Mouse (Mus musculus) frontal cortex, adult 2 months (tissue): ENCODE measurements at regions not wholly inside any gene's neighbourhood (a gene's known extent, or its start where the extent isn't known, plus 50 kb on each side); places are given as distances from the start of the nearest gene placed in this dataset.

Source experiments
- DNase-seq, 2 experiments: peaks; one replicate each; pipeline ENCODE4 v3.0.0; 2022; ENCODE audit warnings: low spot score in 1 of 2; ENCODE audit errors: extremely low spot score in 1 of 2

DNA sequence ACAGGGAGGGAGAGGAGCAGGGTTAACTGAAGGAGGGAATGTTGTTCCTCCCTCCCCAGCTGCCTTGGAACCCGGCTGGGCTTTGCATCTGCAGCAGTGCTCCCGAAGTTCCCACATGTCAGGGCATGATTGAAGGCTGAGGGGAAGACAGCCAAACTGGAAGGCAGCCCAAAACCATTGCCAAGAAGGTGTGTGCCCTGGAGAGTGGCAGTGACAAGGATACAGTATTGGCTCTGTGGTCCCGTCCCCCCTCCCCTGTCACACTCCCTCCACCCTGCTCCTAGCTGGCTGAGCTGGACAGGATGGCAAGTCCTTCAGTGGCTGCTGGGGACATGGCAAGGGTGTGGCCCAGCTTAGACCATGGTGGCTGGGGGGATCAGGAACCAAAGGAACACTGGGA lies 79.1 kb downstream of the Cyp26b1 start:
- DNase-seq, result no peak

DNA sequence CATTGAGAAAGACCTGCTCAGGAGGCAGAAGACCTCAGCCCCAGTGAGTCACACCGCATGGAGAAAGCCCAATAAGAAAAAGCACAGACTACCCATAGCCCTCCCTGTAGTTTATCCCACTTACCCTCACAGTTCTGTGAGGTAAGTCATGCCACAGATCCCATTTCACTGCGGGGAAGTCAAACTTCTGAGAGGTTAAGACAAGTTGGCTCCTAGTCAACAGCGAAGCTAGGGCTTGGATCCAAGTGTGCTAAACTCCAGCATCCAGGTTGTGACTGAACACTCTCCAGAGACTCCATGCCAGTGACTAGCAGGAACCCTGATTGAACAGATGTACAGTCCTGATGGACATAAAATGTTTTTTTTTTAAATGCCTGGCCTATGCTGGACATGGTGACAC lies 85.1 kb downstream of the Cyp26b1 start:
- DNase-seq, result no peak

GRCm38 (mm10) chr6:84506675-84507074 lies 87.0 kb downstream of the Cyp26b1 start:
- DNase-seq, result no peak

DNA sequence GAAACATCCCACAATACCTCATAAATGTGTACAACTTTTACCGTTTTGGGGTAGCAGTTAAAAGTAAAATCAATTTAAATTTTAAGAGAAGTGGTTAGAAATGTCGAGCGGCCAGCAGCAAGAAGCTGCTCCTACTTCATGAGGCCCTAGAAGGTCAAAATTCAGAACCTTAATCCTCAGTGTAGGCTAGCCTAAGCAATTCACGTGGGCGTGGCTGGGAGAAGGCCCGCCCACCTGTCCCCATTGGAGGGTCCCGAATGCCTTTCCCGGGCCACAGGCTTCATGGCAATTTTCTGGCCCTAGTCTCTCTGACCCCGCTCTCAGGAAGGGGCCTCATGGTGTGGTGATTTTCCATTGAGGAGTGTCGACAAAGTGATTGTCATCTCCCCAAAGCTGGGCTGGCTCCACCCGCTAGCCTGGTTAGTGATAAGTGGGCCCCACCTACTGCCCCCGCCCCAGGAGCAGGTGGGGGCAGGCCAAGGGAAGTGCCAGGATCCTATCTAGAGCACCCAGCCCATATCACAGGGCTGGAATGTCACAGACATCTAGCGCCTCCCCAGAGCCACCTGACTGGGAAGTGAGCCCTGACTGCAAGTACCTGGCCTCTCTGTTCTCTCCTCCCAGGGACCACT lies 93.3 kb downstream of the Cyp26b1 start:
- DNase-seq, result no peak

DNA sequence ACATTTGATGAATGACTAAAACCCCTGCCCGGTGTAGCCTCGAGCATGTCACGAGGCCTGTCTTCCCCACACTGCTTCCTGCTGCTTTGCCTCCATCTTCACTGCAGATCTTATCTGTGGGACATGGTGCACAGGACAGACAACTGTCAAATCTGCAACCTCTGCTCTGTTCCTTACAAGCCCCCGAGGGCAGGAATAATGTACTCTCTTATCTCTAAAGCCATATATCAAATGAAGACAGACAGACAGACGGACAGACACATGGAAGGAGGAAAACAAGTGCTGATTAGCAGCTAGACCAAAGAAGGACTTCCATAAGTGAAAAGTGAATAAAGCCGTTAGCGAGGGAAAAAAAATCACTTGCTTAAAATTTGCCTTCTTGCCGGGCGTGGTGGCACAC lies 95.6 kb downstream of the Cyp26b1 start:
- no peak for DNase-seq

GRCm38 (mm10) chr6:84493676-84494075 lies 100.0 kb downstream of the Cyp26b1 start:
- DNase-seq, result no peak

DNA sequence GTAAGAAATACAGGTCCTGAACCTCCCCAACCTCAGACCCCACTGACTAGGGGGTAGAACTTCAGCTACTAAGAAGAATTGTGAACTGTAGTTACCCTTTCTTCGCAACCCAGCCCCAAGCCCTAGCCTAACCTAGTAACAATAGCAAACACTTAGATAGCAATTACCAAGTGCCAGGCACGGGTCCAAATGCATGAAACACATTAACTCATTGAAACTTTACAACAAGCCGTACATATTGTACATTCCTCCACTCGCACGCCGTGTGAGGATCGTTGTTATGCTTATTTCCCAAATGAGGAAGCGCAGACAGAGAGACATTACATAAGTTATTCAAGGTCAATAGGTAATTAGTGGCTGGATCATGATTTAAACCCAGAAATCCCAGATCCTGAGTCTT lies 100.5 kb downstream of the Cyp26b1 start:
- no peak for DNase-seq

DNA sequence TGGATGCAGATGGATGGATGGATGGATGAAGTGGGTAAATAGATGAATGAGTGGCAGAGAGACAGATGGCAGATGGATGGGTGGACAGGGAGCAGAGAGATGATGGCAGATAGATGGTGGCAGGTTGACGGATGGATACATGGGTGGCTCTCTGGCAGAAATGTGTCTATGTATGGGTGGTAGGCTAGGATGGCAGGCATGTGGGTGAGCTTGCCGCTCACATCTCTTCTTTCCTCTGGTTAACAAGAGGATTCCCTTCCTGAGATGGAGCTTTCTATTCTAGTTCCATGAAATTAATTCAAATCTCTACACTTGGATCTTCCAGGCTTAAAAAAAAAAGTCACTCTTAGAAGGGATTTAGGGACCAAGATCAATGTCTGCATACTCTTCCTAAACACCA lies 101.1 kb downstream of the Cyp26b1 start:
- peak in 1 of 2 experiments; percentile 7 for DNase-seq

DNA sequence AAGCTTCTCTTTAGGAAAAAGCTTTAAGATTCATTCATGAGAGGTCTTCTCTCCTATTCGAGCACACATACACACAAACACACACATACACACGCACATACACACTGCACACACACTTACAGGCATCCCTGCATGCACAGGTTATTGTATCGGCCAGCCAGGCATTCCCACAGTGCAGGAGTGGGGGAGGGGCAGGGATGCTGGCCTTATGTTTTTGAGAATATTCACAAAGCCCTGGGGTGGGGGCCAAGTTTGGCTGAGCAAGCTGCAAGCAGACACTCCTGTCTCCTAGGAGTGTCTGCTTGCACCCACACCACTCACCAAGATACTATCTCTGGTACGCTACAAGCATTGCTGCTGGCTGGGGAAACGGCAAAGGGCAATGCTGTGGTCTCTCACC lies 102.6 kb downstream of the Cyp26b1 start:
- no peak for DNase-seq

DNA sequence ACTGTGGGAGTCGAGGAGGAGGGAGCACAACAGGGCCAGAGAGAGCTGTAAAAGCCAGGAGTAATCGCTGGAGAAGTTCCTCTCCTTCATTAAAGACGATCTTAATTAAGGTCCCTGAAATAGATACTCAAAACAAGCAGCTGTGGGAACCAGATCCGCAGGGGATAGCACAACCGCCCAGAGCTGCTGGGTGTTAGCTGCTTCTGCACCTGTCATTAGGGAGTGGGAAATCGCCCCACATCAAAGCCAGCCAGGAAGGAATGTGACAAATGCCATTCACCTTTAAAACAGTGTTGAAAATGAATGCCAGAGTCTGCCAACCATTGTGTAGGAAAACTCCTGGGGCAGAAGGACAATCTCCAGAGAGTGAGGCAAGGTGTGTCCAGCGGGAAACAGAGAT lies 112.5 kb downstream of the Cyp26b1 start:
- DNase-seq, result no peak

DNA sequence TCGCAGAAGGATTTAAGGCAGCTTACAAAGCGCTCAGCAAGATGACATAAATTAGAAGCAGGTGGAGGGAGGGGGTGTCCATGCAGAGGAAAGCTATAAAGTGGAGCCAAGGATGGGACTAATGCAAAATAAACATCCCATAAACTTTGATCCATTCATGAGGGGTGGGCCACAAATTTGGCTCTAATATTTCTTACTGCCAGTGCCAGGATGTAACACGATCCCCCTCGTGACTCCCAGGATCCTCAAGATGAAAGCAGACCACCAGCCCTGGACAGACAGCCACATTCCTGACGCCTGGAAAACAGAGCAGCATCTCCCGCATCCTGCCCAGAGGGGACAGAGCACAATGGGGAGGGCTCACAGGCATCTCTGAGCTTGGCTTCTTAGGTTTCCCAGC lies 116.6 kb downstream of the Cyp26b1 start:
- DNase-seq, result no peak

DNA sequence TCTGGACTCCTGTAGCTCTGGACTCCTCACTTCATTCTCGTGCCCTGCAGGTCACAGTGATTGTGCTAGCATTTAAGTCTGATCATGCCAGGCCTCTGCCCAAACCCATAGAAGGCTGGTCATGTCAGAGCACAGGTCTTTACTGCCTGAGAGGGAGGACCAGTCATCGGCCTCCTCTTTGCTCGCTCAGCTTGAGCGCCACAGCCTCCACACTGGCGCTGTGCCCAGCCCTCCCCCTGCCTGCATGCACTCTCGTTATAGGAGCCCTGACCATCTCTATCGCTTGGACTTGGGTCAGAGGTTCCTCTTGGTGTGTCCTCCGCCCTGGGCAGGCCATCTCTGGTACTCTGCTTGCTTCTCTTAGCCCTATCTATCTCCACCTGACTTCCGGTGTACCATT lies 117.2 kb downstream of the Cyp26b1 start:
- DNase-seq, result no peak

- no peak for DNase-seq
These were observed 118.9 kb downstream of the Cyp26b1 start for GRCm38 (mm10) chr6:84474835-84475234.

GRCm38 (mm10) chr6:84473171-84473570 lies 120.5 kb downstream of the Cyp26b1 start:
- no peak for DNase-seq

DNA sequence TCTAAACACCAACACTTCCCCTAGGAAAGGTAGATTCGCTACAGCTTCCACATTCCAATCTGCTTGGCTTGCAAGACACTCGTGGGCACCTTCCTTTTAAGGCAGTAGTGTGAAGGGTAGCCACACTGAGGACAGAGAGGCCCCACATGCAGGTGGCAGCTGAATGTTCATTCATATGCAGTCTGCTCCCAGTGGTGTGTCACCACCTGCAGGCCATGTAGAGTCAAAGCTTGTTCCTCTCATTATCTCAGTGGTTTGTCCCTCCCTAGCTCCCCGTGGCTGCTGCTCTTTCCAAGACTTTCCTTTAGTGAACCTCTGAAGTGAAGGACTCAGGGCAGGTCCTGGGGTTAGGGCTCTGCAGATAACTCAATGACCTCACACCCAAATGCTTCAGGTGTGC lies 121.4 kb downstream of the Cyp26b1 start:
- DNase-seq, result no peak

- DNase-seq, result no peak
These were observed 126.4 kb downstream of the Cyp26b1 start for GRCm38 (mm10) chr6:84467319-84467718.

GRCm38 (mm10) chr6:84466223-84466622 lies 127.5 kb downstream of the Cyp26b1 start:
- peak; percentile 37 to 60 for DNase-seq

DNA sequence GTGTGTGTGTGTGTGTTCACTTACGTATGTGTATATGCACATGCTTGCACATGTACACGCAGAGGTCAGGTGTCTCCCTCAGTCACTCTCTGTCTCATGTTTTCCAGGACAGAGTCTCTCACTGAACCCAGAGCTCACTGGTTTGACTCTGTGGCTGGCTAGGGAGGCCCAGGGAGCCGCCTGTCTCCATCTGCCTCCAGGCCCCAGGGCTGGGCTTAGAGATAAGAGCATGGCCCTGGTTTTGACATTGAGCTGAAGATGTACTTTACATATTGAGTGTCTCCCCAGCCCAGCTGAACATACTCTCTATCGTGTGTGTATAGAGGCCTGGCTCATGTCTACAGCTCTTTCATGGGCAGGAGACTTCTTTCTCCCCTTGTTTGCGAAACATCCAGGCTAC lies 128.1 kb downstream of the Cyp26b1 start:
- DNase-seq, result no peak

DNA sequence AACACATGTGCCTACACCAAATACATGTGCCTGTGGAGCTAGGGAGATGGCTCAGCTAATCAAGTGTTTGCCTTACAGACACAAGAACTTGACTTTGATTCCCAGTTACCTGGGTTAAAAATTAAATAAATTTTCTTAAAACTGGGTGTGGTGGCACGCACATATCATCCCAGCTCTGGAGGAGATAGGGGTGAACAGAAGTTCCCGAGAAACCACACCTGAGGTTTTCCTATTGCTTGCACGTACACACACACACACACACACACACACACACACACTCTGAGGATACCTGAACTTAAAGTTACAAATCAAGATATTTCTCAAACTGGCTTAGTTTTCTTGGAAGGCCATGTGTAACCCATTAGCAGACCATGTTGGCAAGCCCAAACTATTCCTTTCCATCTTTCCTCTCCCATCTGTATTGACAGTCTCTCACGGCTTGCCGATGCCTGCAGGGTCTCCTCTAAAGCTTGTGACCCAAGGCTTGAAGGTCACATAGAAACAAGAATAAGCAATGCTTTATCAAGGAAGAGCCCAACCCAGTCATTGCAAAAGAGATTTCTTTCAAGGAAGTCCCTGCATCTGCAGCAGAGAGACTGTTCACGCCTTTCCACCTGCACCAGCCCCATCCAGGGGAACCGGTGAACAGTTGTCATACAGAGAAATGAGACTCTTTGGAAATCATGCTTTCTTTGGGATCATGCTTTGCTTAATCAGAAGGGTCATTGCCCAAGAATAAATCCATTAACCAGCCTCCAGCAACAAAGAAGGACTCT lies 129.9 kb downstream of the Cyp26b1 start:
- no peak for DNase-seq

DNA sequence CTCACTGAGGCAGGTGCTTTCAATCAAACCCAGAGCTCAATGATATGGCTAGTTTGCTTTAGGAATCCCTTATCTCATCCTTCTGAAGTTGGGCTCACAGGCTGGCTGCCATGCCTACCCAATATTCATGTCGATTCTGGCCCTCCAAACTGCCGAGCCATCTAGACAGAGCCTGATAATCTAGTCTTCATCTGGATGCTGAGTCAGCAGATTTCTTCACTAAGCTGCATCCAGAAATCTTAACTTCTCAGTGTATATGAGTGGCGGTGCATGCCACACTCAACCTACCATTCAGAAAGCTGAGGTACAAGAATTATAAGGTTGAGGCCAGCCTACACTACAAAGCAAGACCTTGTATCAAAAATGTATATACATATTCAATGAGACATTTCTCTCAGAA lies 136.9 kb downstream of the Cyp26b1 start:
- no peak for DNase-seq

GRCm38 (mm10) chr6:84445093-84445492 lies 148.6 kb downstream of the Cyp26b1 start:
- DNase-seq, result peak in 1 of 2 experiments; percentile 72

GRCm38 (mm10) chr6:84442667-84443066 lies 151.0 kb downstream of the Cyp26b1 start:
- peak in 1 of 2 experiments; percentile 58 for DNase-seq
